Mouse (Mus musculus) heart, postnatal 36 days (tissue): Measurements from ENCODE around the gene Idh1. TPM values are rescaled to one million over a fixed set of nuclear protein-coding genes. Genes with fewer than 3 reads are reported as not detected.

Source experiments
- DNase-seq, 2 experiments: peaks; one replicate each; pipeline ENCODE4 v3.0.0; 2021 to 2022
- intact Hi-C: fragments of 180-260 bp; cut with DNase I; formaldehyde crosslinking; loops from one replicate; pipeline ENCODE4 v1.15.1; 2025
- total RNA-seq, 2 experiments: library from RNA; stranded (reverse); gene quantifications; 2 replicates each; pipeline ENCODE4 v1.2.3; 2021

The Idh1 gene
- total RNA-seq, 2 experiments from 2014 or later: 88.6 to 114 TPM

- peak; percentile 95 to 96 for DNase-seq
- intact Hi-C loops: loop anchor here (2.0 kb wide), 1 partner anchor 132 kb away; no protein-coding TSS in a partner anchor
These were observed 8.0 kb downstream of the Idh1 start for GRCm38 (mm10) chr1:65178126-65178901.

GRCm38 (mm10) chr1:65177452-65177851, 8.8 kb downstream of the Idh1 start:
- DNase-seq: no peak
- intact Hi-C loops: no loop called here

GRCm38 (mm10) chr1:65176912-65177311, 9.4 kb downstream of the Idh1 start:
- no peak for DNase-seq
- intact Hi-C loops: no loop called here

GRCm38 (mm10) chr1:65176171-65176570, 10.1 kb downstream of the Idh1 start:
- intact Hi-C loops: no loop called here

GRCm38 (mm10) chr1:65173716-65174115, 12.6 kb downstream of the Idh1 start:
- intact Hi-C loops: no loop called here
- DNase-seq: no peak

More at GRCm38 (mm10) chr1:65176171-65176570, 10.1 kb downstream of the Idh1 start:
- DNase-seq: no peak

GRCm38 (mm10) chr1:65171579-65171978, 14.7 kb downstream of the Idh1 start:
- intact Hi-C loops: no loop called here
- DNase-seq: no peak

GRCm38 (mm10) chr1:65169947-65170346, 16.4 kb downstream of the Idh1 start:
- no peak for DNase-seq
- intact Hi-C loops: no loop called here

GRCm38 (mm10) chr1:65169536-65169935, 16.8 kb downstream of the Idh1 start:
- intact Hi-C loops: no loop called here
- DNase-seq: no peak

- intact Hi-C loops: no loop called here
These were observed 18.8 kb downstream of the Idh1 start for GRCm38 (mm10) chr1:65167496-65167895.

GRCm38 (mm10) chr1:65162210-65162609, 24.1 kb downstream of the Idh1 start:
- DNase-seq: no peak
- intact Hi-C loops: no loop called here

More at GRCm38 (mm10) chr1:65167496-65167895, 18.8 kb downstream of the Idh1 start:
- no peak for DNase-seq

GRCm38 (mm10) chr1:65156111-65156510, 30.2 kb downstream of the Idh1 start:
- no peak for DNase-seq
- intact Hi-C loops: no loop called here

- no peak for DNase-seq
- intact Hi-C loops: no loop called here
These were observed 31.5 kb downstream of the Idh1 start for GRCm38 (mm10) chr1:65154814-65155213.

- no peak for DNase-seq
- intact Hi-C loops: no loop called here
These were observed 38.3 kb downstream of the Idh1 start for GRCm38 (mm10) chr1:65147971-65148370.

GRCm38 (mm10) chr1:65147326-65147725, 39.0 kb downstream of the Idh1 start:
- DNase-seq: no peak

GRCm38 (mm10) chr1:65146601-65147000, 39.7 kb downstream of the Idh1 start:
- no peak for DNase-seq
- intact Hi-C loops: no loop called here

More at GRCm38 (mm10) chr1:65147326-65147725, 39.0 kb downstream of the Idh1 start:
- intact Hi-C loops: no loop called here

GRCm38 (mm10) chr1:65144783-65145182, 41.5 kb downstream of the Idh1 start:
- intact Hi-C loops: no loop called here
- no peak for DNase-seq

GRCm38 (mm10) chr1:65137560-65137959, 48.7 kb downstream of the Idh1 start:
- DNase-seq: no peak
- intact Hi-C loops: no loop called here

GRCm38 (mm10) chr1:65132833-65133232, 53.5 kb downstream of the Idh1 start:
- intact Hi-C loops: no loop called here
- no peak for DNase-seq

GRCm38 (mm10) chr1:65131671-65132070, 54.6 kb downstream of the Idh1 start:
- no peak for DNase-seq
- intact Hi-C loops: no loop called here

GRCm38 (mm10) chr1:65130226-65130625, 56.1 kb downstream of the Idh1 start:
- no peak for DNase-seq
- intact Hi-C loops: no loop called here

GRCm38 (mm10) chr1:65129634-65130180, 56.6 kb downstream of the Idh1 start:
- intact Hi-C loops: no loop called here
- no peak for DNase-seq
